In the genomic region with DNA sequence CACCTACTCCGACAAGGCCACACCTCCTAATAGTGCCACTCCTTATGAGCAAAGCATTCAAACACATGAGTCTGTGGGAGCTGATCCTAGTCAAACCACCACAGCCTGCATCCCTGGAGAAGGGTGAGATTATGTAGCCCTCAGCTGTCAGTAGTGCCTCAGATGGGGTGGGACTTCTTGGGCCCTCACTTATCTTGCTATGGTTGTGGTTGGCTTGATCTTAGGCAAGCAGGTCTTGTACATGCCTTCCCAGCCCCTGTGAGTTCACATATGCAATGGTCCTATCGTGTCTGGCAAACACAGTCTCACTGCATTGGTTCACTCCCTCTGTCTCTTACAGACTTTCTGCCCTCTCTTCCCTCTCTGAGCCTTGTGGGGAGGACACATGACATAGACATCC, we compare ENCODE assay signal across 21 mouse cellular contexts. TPM values are rescaled to one million over a fixed set of nuclear protein-coding genes. Genes with fewer than 3 reads are reported as not detected.
"Had no signal": no experiment of that assay in that cellular context is flagged by ENCODE, and none has a peak within 500 bp of the region (broad histone marks: within the 10 kb centered on the region; RNA-seq: fewer than 3 reads in every experiment).

No protein-coding gene starts in this region.

- DNase-seq: kidney, adult 11 months; kidney, adult 8-10 months; kidney, postnatal 10 days; kidney, postnatal 36 days; layer of hippocampus, postnatal 36 days; lung, embryonic 14.5 days; midbrain, embryonic 14.5 days; thymus, postnatal 25 days had no signal

- H3K9me3 ChIP-seq: intestine, embryonic 15.5 days; kidney, embryonic 15.5 days; limb, embryonic 15.5 days had no signal

- H3K4me3 ChIP-seq: intestine, embryonic 15.5 days; kidney, embryonic 15.5 days; left cerebral cortex, adult 2 months; limb, embryonic 12.5 days; limb, embryonic 15.5 days; megakaryocyte, embryonic 14.5 days had no signal

- H3K27ac ChIP-seq: intestine, embryonic 15.5 days; kidney, embryonic 15.5 days; left cerebral cortex, adult 2 months; limb, embryonic 12.5 days; limb, embryonic 15.5 days; macrophage had no signal

- H3K9ac ChIP-seq: intestine, embryonic 15.5 days; kidney, embryonic 15.5 days; limb, embryonic 12.5 days; limb, embryonic 15.5 days; lung, embryonic 14.5 days had no signal

- H3K27me3 ChIP-seq: intestine, embryonic 15.5 days; kidney, embryonic 15.5 days; limb, embryonic 12.5 days; limb, embryonic 15.5 days had no signal

- ATAC-seq: intestine, embryonic 15.5 days; lung, postnatal 0 days had no signal

- H3K4me1 ChIP-seq: intestine, embryonic 15.5 days; kidney, embryonic 15.5 days; limb, embryonic 12.5 days; limb, embryonic 15.5 days had no signal

- H3K36me3 ChIP-seq: intestine, embryonic 15.5 days; kidney, embryonic 15.5 days; limb, embryonic 12.5 days; limb, embryonic 15.5 days had no signal

- H3K4me2 ChIP-seq: intestine, embryonic 15.5 days; kidney, embryonic 15.5 days; limb, embryonic 12.5 days; limb, embryonic 15.5 days; lung, embryonic 14.5 days; midbrain, embryonic 11.5 days had no signal

RNA-seq across cellular contexts. Expression of a gene that starts 7.3 kb away (rescaled TPM):
- total RNA-seq: layer of hippocampus, postnatal 10 days; left cerebral cortex, postnatal 10 days had no signal
- polyA plus RNA-seq: macrophage; small intestine, adult 2 months had no signal

RNA-seq across cellular contexts. Expression of a gene that starts 22.9 kb away (rescaled TPM):
- polyA plus RNA-seq: limb, embryonic 12.5 days; lung, embryonic 14.5 days; lung, postnatal 0 days; midbrain, embryonic 11.5 days; midbrain, embryonic 14.5 days; neural tube, embryonic 11.5 days had no signal
